Mouse (Mus musculus) ES-Bruce4 (cell line): ENCODE results near the gene Agr2. TPM values are rescaled to one million over a fixed set of nuclear protein-coding genes. Genes with fewer than 3 reads are reported as not detected.

Source experiments
- H3K27ac ChIP-seq: 2 replicates; pipeline ENCODE4 v1.5.1; 2012; ENCODE audit warnings: low read length, inconsistent platforms; ENCODE audit not compliant: insufficient read depth
- H3K27me3 ChIP-seq: 2 replicates; pipeline ENCODE4 v1.6.1; 2012; ENCODE audit warnings: mild to moderate bottlenecking, low read length, inconsistent platforms; ENCODE audit not compliant: control insufficient read depth, poor library complexity, insufficient read depth, severe bottlenecking
- H3K36me3 ChIP-seq: 2 replicates; pipeline ENCODE4 v1.6.1; 2012; ENCODE audit warnings: inconsistent platforms, mild to moderate bottlenecking, low read length, moderate library complexity; ENCODE audit not compliant: control insufficient read depth, poor library complexity, insufficient read depth, severe bottlenecking
- H3K4me1 ChIP-seq: one replicate; pipeline ENCODE4 v1.8.1; 2011; ENCODE audit warnings: low read length; ENCODE audit not compliant: control insufficient read depth, insufficient read depth
- H3K4me3 ChIP-seq: 2 replicates; pipeline ENCODE4 v1.5.1; 2011; ENCODE audit warnings: low read depth, mild to moderate bottlenecking, low read length
- H3K9ac ChIP-seq: 2 replicates; pipeline ENCODE4 v1.6.1; 2012; ENCODE audit warnings: low read depth, mild to moderate bottlenecking, inconsistent platforms; ENCODE audit not compliant: poor library complexity, severe bottlenecking
- H3K9me3 ChIP-seq: replicated peaks from 2 replicates; pipeline ENCODE4 v1.6.1; 2012; ENCODE audit warnings: mild to moderate bottlenecking, low read length, inconsistent platforms; ENCODE audit not compliant: control insufficient read depth, poor library complexity, insufficient read depth, severe bottlenecking
- CTCF ChIP-seq: IDR thresholded peaks from one replicate; pipeline ENCODE4 v1.8.1; 2011; ENCODE audit warnings: low read depth, low read length
- EP300 ChIP-seq: IDR thresholded peaks from 2 replicates; pipeline ENCODE4 v1.6.1; 2011; ENCODE audit warnings: low read depth, low read length; ENCODE audit not compliant: insufficient read depth
- POLR2A ChIP-seq: IDR thresholded peaks from one replicate; pipeline ENCODE4 v1.8.1; 2011; ENCODE audit warnings: low read length; ENCODE audit not compliant: insufficient read depth
- polyA plus RNA-seq: library from polyadenylated mRNA; stranded (reverse); fragments of >200 nt; gene quantifications from 2 replicates; pipeline ENCODE4 v1.2.4, GENCODE M21; 2011; ENCODE audit warnings: low read depth; ENCODE audit not compliant: missing spikeins, insufficient read depth, insufficient read length

Agr2 gene
- polyA plus RNA-seq, 1 experiment, result not detected

- Histone ChIP-seq H3K27me3 (no peaks in the 10 kb centered on the region), H3K9me3 (no peaks in the 10 kb centered on the region), H3K36me3 (no peaks in the 10 kb centered on the region), H3K4me3 (no peak overlapping the region), H3K27ac (no peak overlapping the region), H3K9ac (no peak overlapping the region), H3K4me1 (no peaks in the 10 kb centered on the region)
- TF ChIP-seq CTCF (no peak), POLR2A (no peak), EP300 (no peak)
Measured at GRCm38 (mm10) chr12:36036776-36037175, 44.1 kb downstream of the Agr2 start.

- no peaks in the 10 kb centered on the region for H3K36me3 ChIP-seq
- TF ChIP-seq POLR2A (no peak), CTCF (no peak), EP300 (no peak)
- H3K27ac ChIP-seq, result no peak overlapping the region
- no peaks in the 10 kb centered on the region for H3K27me3 ChIP-seq
- H3K4me3 ChIP-seq, result no peak overlapping the region
- no peaks in the 10 kb centered on the region for H3K4me1 ChIP-seq
- no peaks in the 10 kb centered on the region for H3K9me3 ChIP-seq
- H3K9ac ChIP-seq, result no peak overlapping the region
Measured at GRCm38 (mm10) chr12:36039541-36040084, 46.9 kb downstream of the Agr2 start.

GRCm38 (mm10) chr12:36040571-36041280 is 48.0 kb downstream of the Agr2 start:
- Histone ChIP-seq H3K27me3 (no peaks in the 10 kb centered on the region), H3K9ac (no peak overlapping the region), H3K4me3 (no peak overlapping the region), H3K27ac (no peak overlapping the region), H3K9me3 (no peaks in the 10 kb centered on the region), H3K36me3 (no peaks in the 10 kb centered on the region), H3K4me1 (no peaks in the 10 kb centered on the region)
- no peak for TF ChIP-seq CTCF

GRCm38 (mm10) chr12:36041281-36041589 is 48.5 kb downstream of the Agr2 start:
- no peaks in the 10 kb centered on the region for H3K9me3 ChIP-seq
- no peaks in the 10 kb centered on the region for H3K36me3 ChIP-seq
- no peak for TF ChIP-seq EP300
- no peak for TF ChIP-seq POLR2A
- no peak for TF ChIP-seq CTCF
- no peak overlapping the region for H3K27ac ChIP-seq
- H3K4me3 ChIP-seq, result no peak overlapping the region
- H3K4me1 ChIP-seq, result no peaks in the 10 kb centered on the region
- peak overlapping the region; percentile 92; the same call in 1 of the 2 replicates for H3K9ac ChIP-seq
- H3K27me3 ChIP-seq, result no peaks in the 10 kb centered on the region

- H3K27ac ChIP-seq, result no peak overlapping the region
Measured at GRCm38 (mm10) chr12:36041703-36042347, 49.1 kb downstream of the Agr2 start.

GRCm38 (mm10) chr12:36042348-36042778 is 49.7 kb downstream of the Agr2 start, which contains the start of gene Tspan13:
Gene Tspan13 (minus strand): TSS chr12:36042500.
- H3K9ac ChIP-seq, result peak within 1 kb of the TSS; percentile 92
- no peaks in the 10 kb centered on the region for H3K9me3 ChIP-seq
- H3K4me3 ChIP-seq, result peak within 1 kb of the TSS; percentile 95
- TF ChIP-seq POLR2A, result no peak
- TF ChIP-seq CTCF, result no peak
- TF ChIP-seq EP300, result no peak
- H3K4me1 ChIP-seq, result no peaks in the 10 kb centered on the region
- H3K27ac ChIP-seq, result no peak within 1 kb of the TSS
- H3K36me3 ChIP-seq, result no peaks in the 10 kb centered on the region
- no peaks in the 10 kb centered on the region for H3K27me3 ChIP-seq

More at GRCm38 (mm10) chr12:36041703-36042347, 49.1 kb downstream of the Agr2 start:
- Histone ChIP-seq H3K36me3 (no peaks in the 10 kb centered on the region), H3K27me3 (no peaks in the 10 kb centered on the region), H3K9ac (peak overlapping the region; percentile 92), H3K4me3 (peak overlapping the region; percentile 95), H3K4me1 (no peaks in the 10 kb centered on the region), H3K9me3 (no peaks in the 10 kb centered on the region)
- TF ChIP-seq CTCF (peak; percentile 52), POLR2A (no peak)
